ENCODE assay signal across 8 mouse cellular contexts in the genomic region with DNA sequence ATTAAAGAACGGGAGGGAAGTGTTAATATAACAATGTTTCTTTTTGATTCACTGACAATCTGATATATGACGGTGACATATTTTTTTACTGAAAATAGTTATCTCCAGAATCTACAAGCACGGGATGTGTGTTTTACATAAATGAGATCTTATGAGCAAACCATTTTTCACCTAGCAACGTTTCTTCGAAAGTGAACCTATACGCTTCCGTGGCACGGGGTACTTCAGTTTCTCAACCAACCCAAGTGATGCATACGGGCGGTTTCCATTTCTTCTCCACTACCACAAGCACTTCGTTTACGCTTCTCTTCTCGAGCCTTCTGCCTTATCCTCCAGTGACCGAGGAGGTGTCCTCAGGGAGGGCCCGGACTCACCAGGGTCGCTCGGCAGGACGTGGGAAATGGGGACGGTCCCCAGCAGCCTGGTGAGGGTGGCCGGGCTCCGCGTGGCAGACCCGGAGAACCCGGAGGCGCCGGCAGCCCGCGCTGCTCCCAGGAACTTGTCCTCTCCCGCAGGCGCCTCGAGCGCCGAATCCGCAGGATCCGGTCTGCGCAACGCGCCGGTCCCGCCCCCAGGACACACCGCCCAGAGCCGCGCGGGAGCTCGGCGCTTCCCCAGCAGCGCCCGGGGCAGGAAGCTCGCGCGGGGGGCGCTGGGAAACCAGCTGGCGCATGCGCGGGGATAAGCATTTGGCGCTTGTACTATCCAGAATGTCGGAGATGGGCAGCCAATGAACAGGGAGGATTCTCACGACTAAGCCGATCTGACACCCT. TPM values are rescaled to one million over a fixed set of nuclear protein-coding genes. Genes with fewer than 3 reads are reported as not detected.
DNase-seq lines count a peak whose midpoint lies in the region; ATAC-seq and TF ChIP-seq lines count a peak whose summit lies in the region.

Zfp213 (minus strand) TSS at position 644 of the 773 bp plus-strand sequence.

- peak; percentile 96 for ATAC-seq in forebrain, embryonic 16.5 days
- peak; percentile 98 for ATAC-seq in lung, embryonic 15.5 days (ENCODE audit: borderline replicate concordance, extremely low read depth, low FRiP score, low TSS enrichment)

- in situ Hi-C loops in ES-E14 (cut with MboI; ENCODE audit: low sequenced_read_pairs in 2 of 2, unreplicated experiment in 2 of 2) = no loop called here

- intact Hi-C loops in heart, postnatal 36 days (cut with DNase I) = loop anchor here (2.0 kb wide), 2 partner anchors 17 to 29 kb away; no protein-coding TSS in a partner anchor

- H3K4me2 ChIP-seq in forebrain, embryonic 16.5 days (ENCODE audit: low read length) = peak within 1 kb of the TSS; percentile 76
- peak within 1 kb of the TSS; percentile 71 for H3K4me2 ChIP-seq in lung, embryonic 15.5 days

- peak within 1 kb of the TSS; percentile 91 for H3K9ac ChIP-seq in ES-E14 (ENCODE audit: insufficient read depth, low read depth, low read length, poor library complexity, severe bottlenecking)
- H3K9ac ChIP-seq in forebrain, embryonic 16.5 days (replicated peaks; ENCODE audit: low read depth, low read length) = peak within 1 kb of the TSS; percentile 89
- peak within 1 kb of the TSS; percentile 96 for H3K9ac ChIP-seq in lung, embryonic 15.5 days

- DNase-seq in ES-E14 (ENCODE audit: low read depth, low spot score) = no peak
- peak; percentile 97 for DNase-seq in cerebellum, adult 11-12 months
- DNase-seq in heart, postnatal 36 days = peak; percentile 95 to 96
- peak; percentile 90 to 93 for DNase-seq in layer of hippocampus, adult 8-10 months (ENCODE audit: low spot score in 2 of 2)
- peak; percentile 93 for DNase-seq in ovary, adult 18-20 months (ENCODE audit: low spot score)
- DNase-seq in thymus, postnatal 0 days (ENCODE audit: low spot score) = peak; percentile 97

- no peaks in the 10 kb centered on the region; the same call in 1 of the 2 replicates for H3K36me3 ChIP-seq in ES-E14 (ENCODE audit: control insufficient read depth, insufficient read depth, low read length, poor library complexity, severe bottlenecking)
- peaks cover 7% of the 10 kb centered on the region; the same call in 1 of the 2 replicates for H3K36me3 ChIP-seq in forebrain, embryonic 16.5 days (ENCODE audit: control insufficient read depth, insufficient read depth)
- H3K36me3 ChIP-seq in lung, embryonic 15.5 days = peaks cover 19% of the 10 kb centered on the region

- no peaks in the 10 kb centered on the region for H3K27me3 ChIP-seq in forebrain, embryonic 16.5 days (replicated peaks; ENCODE audit: control insufficient read depth, insufficient read depth, low read length)
- H3K27me3 ChIP-seq in lung, embryonic 15.5 days = no peaks in the 10 kb centered on the region

- under 1% methylated on average over 59 of the region's 59 CpGs for WGBS in forebrain, embryonic 16.5 days
- WGBS in lung, embryonic 15.5 days = under 1% methylated on average over 59 of the region's 59 CpGs

- H3K4me1 ChIP-seq in ES-E14 (ENCODE audit: control insufficient read depth in 2 of 2, insufficient read depth in 2 of 2, low read length in 2 of 2, poor library complexity in 1 of 2) = 0 out of 4 replicates have a peak, but pooled peaks cover 0 to 2% of the 10 kb centered on the region in 2 experiments
- H3K4me1 ChIP-seq in forebrain, embryonic 16.5 days (replicated peaks; ENCODE audit: control insufficient read depth, insufficient read depth, low read length) = peaks cover 10% of the 10 kb centered on the region
- H3K4me1 ChIP-seq in lung, embryonic 15.5 days = peaks cover 10% of the 10 kb centered on the region

- peak within 1 kb of the TSS; percentile 56 for H3K27ac ChIP-seq in ES-E14 (ENCODE audit: insufficient read depth, low read depth, low read length, poor library complexity, severe bottlenecking)
- peak within 1 kb of the TSS; percentile 94 for H3K27ac ChIP-seq in forebrain, embryonic 16.5 days (ENCODE audit: low read length)
- peak within 1 kb of the TSS; percentile 96 for H3K27ac ChIP-seq in lung, embryonic 15.5 days

- H3K9me3 ChIP-seq in ES-E14 (ENCODE audit: control insufficient read depth, insufficient read depth, low read depth, low read length) = no peaks in the 10 kb centered on the region
- H3K9me3 ChIP-seq in forebrain, embryonic 16.5 days (ENCODE audit: control insufficient read depth, low read length) = no peaks in the 10 kb centered on the region
- no peaks in the 10 kb centered on the region for H3K9me3 ChIP-seq in lung, embryonic 15.5 days

- H3K4me3 ChIP-seq in ES-E14 (ENCODE audit: insufficient read depth in 1 of 2, low read depth in 1 of 2, low read length in 2 of 2, poor library complexity in 1 of 2, severe bottlenecking in 1 of 2) = peak within 1 kb of the TSS; percentile 82 to 83
- H3K4me3 ChIP-seq in forebrain, embryonic 16.5 days (replicated peaks; ENCODE audit: low read length) = peak within 1 kb of the TSS; percentile 84
- peak within 1 kb of the TSS; percentile 79 for H3K4me3 ChIP-seq in lung, embryonic 15.5 days

TF ChIP-seq in ES-E14, 5 proteins besides CTCF, POLR2A, EP300 and RAD21:
- TF ChIP-seq HCFC1 (IDR thresholded peaks at IDR 0.05; ENCODE audit: borderline replicate concordance, insufficient read depth, low read length) (peak; percentile 40; the same call in 1 of the 2 replicates), ZC3H11A (IDR thresholded peaks at IDR 0.05; ENCODE audit: borderline replicate concordance, low read depth, low read length) (no peak)

RNA-seq across cellular contexts. Expression of gene Zfp213, which starts in this region (rescaled TPM):
- total RNA-seq in ES-E14 (2012; rRNA removed) = 8.4 and 8.8 TPM in 2 replicates
- 19.0 and 19.1 TPM in 2 replicates for polyA plus RNA-seq in forebrain, embryonic 16.5 days (2015; fragmentation: Nextera tagmentation; extraction: Ambion mirVana)
- total RNA-seq in heart, postnatal 36 days (2021) = 1 to 10 TPM; 4.9 to 5.1 TPM
- total RNA-seq in layer of hippocampus, adult 8-10 months (2022) = 1 to 10 TPM; 6.2 to 8.4 (median 7.1) TPM
- polyA plus RNA-seq in lung, embryonic 15.5 days (2015; fragmentation: Nextera tagmentation; extraction: Ambion mirVana) = 20.9 and 21.5 TPM in 2 replicates
- 14.6 and 14.9 TPM in 2 replicates for polyA plus RNA-seq in thymus, postnatal 0 days (2015; fragmentation: Nextera tagmentation; extraction: Ambion mirVana)
